Mouse (Mus musculus) heart, embryonic 15.5 days (tissue): ENCODE results near the gene Vmn1r40. TPM values are rescaled to one million over a fixed set of nuclear protein-coding genes. Genes with fewer than 3 reads are reported as not detected.

Source experiments
- ATAC-seq: fragments of 200-750 bp; cut with Nextera tagmentation; replicated peaks from 2 replicates; pipeline ENCODE4 v1.8.0; 2017; ENCODE audit warnings: low read depth, moderate TSS enrichment; ENCODE audit not compliant: insufficient number of reproducible peaks, insufficient read depth, low FRiP score
- H3K27ac ChIP-seq: fragments of 300-500 bp; sonication (generic); 2 replicates; pipeline ENCODE4 v1.5.1; 2015; ENCODE audit warnings: mild to moderate bottlenecking, inconsistent platforms
- H3K27me3 ChIP-seq: fragments of 300-500 bp; sonication (generic); 2 replicates; pipeline ENCODE4 v1.6.1; 2015; ENCODE audit warnings: inconsistent platforms
- H3K36me3 ChIP-seq: fragments of 300-500 bp; sonication (generic); 2 replicates; pipeline ENCODE4 v1.6.1; 2015; ENCODE audit warnings: mild to moderate bottlenecking, inconsistent platforms
- H3K4me1 ChIP-seq: fragments of 300-500 bp; sonication (generic); replicated peaks from 2 replicates; pipeline ENCODE4 v1.6.1; 2015; ENCODE audit warnings: inconsistent platforms
- H3K4me2 ChIP-seq: fragments of 300-500 bp; sonication (generic); 2 replicates; pipeline ENCODE4 v1.6.1; 2015; ENCODE audit warnings: inconsistent platforms, mild to moderate bottlenecking, moderate library complexity
- H3K4me3 ChIP-seq: fragments of 300-500 bp; sonication (generic); 2 replicates; pipeline ENCODE4 v1.5.1; 2015; ENCODE audit warnings: mild to moderate bottlenecking, inconsistent platforms
- H3K9ac ChIP-seq: fragments of 300-500 bp; sonication (generic); 2 replicates; pipeline ENCODE4 v1.6.1; 2015; ENCODE audit warnings: mild to moderate bottlenecking, inconsistent platforms
- H3K9me3 ChIP-seq: fragments of 300-500 bp; sonication (generic); replicated peaks from 2 replicates; pipeline ENCODE4 v1.6.1; 2016; ENCODE audit warnings: inconsistent platforms
- WGBS: fragments of 180-500 bp; shearing (Covaris S2); methylation state at CpG from one replicate; pipeline ENCODE4 v1.1.7; 2015; ENCODE audit warnings: mixed read lengths; 5-methylcytosine and 5-hydroxymethylcytosine counted together
- polyA plus RNA-seq: library from polyadenylated mRNA; unstranded; fragments of >200 nt; fragmentation: Nextera tagmentation; extraction: Ambion mirVana; gene quantifications from 2 replicates; pipeline ENCODE4 v1.2.1, GENCODE M21; 2015

The Vmn1r40 gene
- polyA plus RNA-seq, 1 experiment from 2014 or later, result not detected

GRCm38 (mm10) chr6:89672641-89673040 lies 34.7 kb upstream of the Vmn1r40 start:
- Histone ChIP-seq H3K9ac (no peak overlapping the region), H3K36me3 (no peaks in the 10 kb centered on the region; the same call in 1 of the 2 replicates), H3K9me3 (no peaks in the 10 kb centered on the region), H3K4me3 (no peak overlapping the region), H3K4me1 (no peaks in the 10 kb centered on the region), H3K27ac (no peak overlapping the region), H3K27me3 (no peaks in the 10 kb centered on the region), H3K4me2 (no peak overlapping the region)
- 83% methylated on average over 7 of the region's 7 CpGs for WGBS
- ATAC-seq, result no peak

GRCm38 (mm10) chr6:89673135-89673780 lies 34.1 kb upstream of the Vmn1r40 start:
- Histone ChIP-seq H3K36me3 (no peaks in the 10 kb centered on the region; the same call in 1 of the 2 replicates), H3K27ac (no peak overlapping the region), H3K27me3 (no peaks in the 10 kb centered on the region), H3K4me3 (no peak overlapping the region), H3K4me2 (no peak overlapping the region), H3K9ac (no peak overlapping the region), H3K9me3 (no peaks in the 10 kb centered on the region), H3K4me1 (no peaks in the 10 kb centered on the region)
- 76% methylated on average over 11 of the region's 11 CpGs for WGBS
- no peak for ATAC-seq

GRCm38 (mm10) chr6:89678522-89678921 lies 28.8 kb upstream of the Vmn1r40 start:
- H3K9me3 ChIP-seq, result no peaks in the 10 kb centered on the region
- H3K27ac ChIP-seq, result no peak overlapping the region
- ATAC-seq, result no peak
- 68% methylated on average over 4 of the region's 4 CpGs for WGBS
- no peaks in the 10 kb centered on the region for H3K4me1 ChIP-seq
- H3K4me2 ChIP-seq, result no peak overlapping the region
- H3K36me3 ChIP-seq, result no peaks in the 10 kb centered on the region; the same call in 1 of the 2 replicates
- H3K9ac ChIP-seq, result no peak overlapping the region
- H3K27me3 ChIP-seq, result no peaks in the 10 kb centered on the region
- no peak overlapping the region for H3K4me3 ChIP-seq

- ATAC-seq, result 0 out of 2 replicates have a peak, but pooled peaks have one; percentile 14
- no peak overlapping the region for H3K4me2 ChIP-seq
- no peaks in the 10 kb centered on the region for H3K9me3 ChIP-seq
- no peak overlapping the region for H3K4me3 ChIP-seq
- no peaks in the 10 kb centered on the region for H3K27me3 ChIP-seq
- H3K4me1 ChIP-seq, result no peaks in the 10 kb centered on the region
- 18% methylated on average over 10 of the region's 10 CpGs for WGBS
- H3K9ac ChIP-seq, result no peak overlapping the region
- no peak overlapping the region for H3K27ac ChIP-seq
- no peaks in the 10 kb centered on the region; the same call in 1 of the 2 replicates for H3K36me3 ChIP-seq
These were observed 28.0 kb upstream of the Vmn1r40 start for GRCm38 (mm10) chr6:89679291-89679835.

GRCm38 (mm10) chr6:89680155-89680554 lies 27.2 kb upstream of the Vmn1r40 start:
- Histone ChIP-seq H3K4me2 (no peak overlapping the region), H3K4me3 (no peak overlapping the region), H3K27me3 (no peaks in the 10 kb centered on the region), H3K4me1 (no peaks in the 10 kb centered on the region), H3K9ac (no peak overlapping the region), H3K36me3 (no peaks in the 10 kb centered on the region), H3K27ac (no peak overlapping the region), H3K9me3 (no peaks in the 10 kb centered on the region)
- ATAC-seq, result no peak
- 7% methylated on average over 8 of the region's 8 CpGs for WGBS

GRCm38 (mm10) chr6:89684231-89684630 lies 23.1 kb upstream of the Vmn1r40 start:
- Histone ChIP-seq H3K4me1 (no peaks in the 10 kb centered on the region), H3K27ac (no peak overlapping the region), H3K36me3 (no peaks in the 10 kb centered on the region), H3K9ac (no peak overlapping the region), H3K9me3 (no peaks in the 10 kb centered on the region), H3K4me2 (no peak overlapping the region), H3K27me3 (no peaks in the 10 kb centered on the region), H3K4me3 (no peak overlapping the region)
- ATAC-seq, result no peak
- 41% methylated on average over 1 of the region's 1 CpGs for WGBS

GRCm38 (mm10) chr6:89687100-89687499 lies 20.2 kb upstream of the Vmn1r40 start:
- Histone ChIP-seq H3K9ac (no peak overlapping the region), H3K4me3 (no peak overlapping the region), H3K4me1 (no peaks in the 10 kb centered on the region), H3K36me3 (no peaks in the 10 kb centered on the region), H3K4me2 (no peak overlapping the region), H3K9me3 (no peaks in the 10 kb centered on the region), H3K27ac (no peak overlapping the region), H3K27me3 (no peaks in the 10 kb centered on the region)
- no peak for ATAC-seq
- WGBS, result 50% methylated on average over 1 of the region's 1 CpGs

- WGBS, result 63% methylated on average over 2 of the region's 2 CpGs
- Histone ChIP-seq H3K27ac (no peak overlapping the region), H3K36me3 (no peaks in the 10 kb centered on the region), H3K27me3 (no peaks in the 10 kb centered on the region), H3K4me3 (no peak overlapping the region), H3K9ac (no peak overlapping the region), H3K4me1 (no peaks in the 10 kb centered on the region), H3K4me2 (no peak overlapping the region), H3K9me3 (no peaks in the 10 kb centered on the region)
- ATAC-seq, result no peak
These were observed 716 bp upstream of the Vmn1r40 start for GRCm38 (mm10) chr6:89706624-89707023.

GRCm38 (mm10) chr6:89718051-89718450 lies 10.7 kb downstream of the Vmn1r40 start:
- Histone ChIP-seq H3K9me3 (no peaks in the 10 kb centered on the region), H3K36me3 (no peaks in the 10 kb centered on the region), H3K27me3 (no peaks in the 10 kb centered on the region), H3K4me3 (no peak overlapping the region), H3K9ac (no peak overlapping the region), H3K4me2 (no peak overlapping the region), H3K4me1 (no peaks in the 10 kb centered on the region), H3K27ac (no peak overlapping the region)
- ATAC-seq, result no peak

GRCm38 (mm10) chr6:89740466-89740865 lies 33.1 kb downstream of the Vmn1r40 start, which contains the start of gene Vmn1r41:
TSS of gene Vmn1r41 (plus strand) at chr6:89740766.
- Histone ChIP-seq H3K4me2 (no peak within 1 kb of the TSS), H3K4me3 (no peak within 1 kb of the TSS), H3K27ac (no peak within 1 kb of the TSS), H3K4me1 (no peaks in the 10 kb centered on the region), H3K9me3 (0 out of 2 replicates have a peak, but pooled peaks cover 4% of the 10 kb centered on the region), H3K36me3 (no peaks in the 10 kb centered on the region), H3K9ac (no peak within 1 kb of the TSS), H3K27me3 (no peaks in the 10 kb centered on the region)
- no peak for ATAC-seq

- H3K9me3 ChIP-seq, result 0 out of 2 replicates have a peak, but pooled peaks cover 4% of the 10 kb centered on the region
- no peak overlapping the region for H3K4me3 ChIP-seq
- H3K36me3 ChIP-seq, result no peaks in the 10 kb centered on the region
- no peak for ATAC-seq
- H3K27me3 ChIP-seq, result no peaks in the 10 kb centered on the region
- no peak overlapping the region for H3K9ac ChIP-seq
- H3K4me2 ChIP-seq, result no peak overlapping the region
- no peak overlapping the region for H3K27ac ChIP-seq
- H3K4me1 ChIP-seq, result no peaks in the 10 kb centered on the region
These were observed 35.5 kb downstream of the Vmn1r40 start for GRCm38 (mm10) chr6:89742811-89743210.
